Mouse (Mus musculus) olfactory bulb, adult 2 months (tissue): ENCODE data around the gene Slc39a2. TPM values are rescaled to one million over a fixed set of nuclear protein-coding genes. Genes with fewer than 3 reads are reported as not detected.

ENCODE experiments used
- H3K27ac ChIP-seq: fragments of 200-500 bp; 2 replicates; pipeline ENCODE4 v1.5.1; 2012; ENCODE audit warnings: low read depth, low read length; ENCODE audit not compliant: insufficient read depth
- H3K4me1 ChIP-seq: fragments of 200-500 bp; 2 replicates; pipeline ENCODE4 v1.6.1; 2012; ENCODE audit warnings: low read length; ENCODE audit not compliant: control insufficient read depth, insufficient read depth
- H3K4me3 ChIP-seq: fragments of 200-500 bp; 2 replicates; pipeline ENCODE4 v1.5.1; 2012; ENCODE audit warnings: mild to moderate bottlenecking, low read depth, low read length, moderate library complexity; ENCODE audit not compliant: insufficient read depth
- CTCF ChIP-seq: fragments of 200-500 bp; IDR thresholded peaks from 2 replicates; pipeline ENCODE4 v1.5.1; 2012; ENCODE audit warnings: low read depth, mild to moderate bottlenecking, low read length, moderate library complexity; ENCODE audit not compliant: insufficient read depth
- POLR2A ChIP-seq: fragments of 200-500 bp; IDR thresholded peaks from 2 replicates; pipeline ENCODE4 v1.6.1; 2012; ENCODE audit warnings: mild to moderate bottlenecking, low read depth, low read length, moderate library complexity; ENCODE audit not compliant: insufficient read depth
- WGBS: fragments of 180-500 bp; shearing (Covaris S2); methylation state at CpG from one replicate; pipeline ENCODE4 v1.1.7; 2018; 5-methylcytosine and 5-hydroxymethylcytosine counted together
- polyA plus RNA-seq: library from polyadenylated mRNA; stranded (reverse); fragments of >200 nt; gene quantifications from 2 replicates; pipeline ENCODE4 v1.2.4, GENCODE M21; 2012; ENCODE audit warnings: low replicate concordance; ENCODE audit not compliant: missing spikeins, insufficient read depth, insufficient read length

The Slc39a2 gene
- polyA plus RNA-seq, 1 experiment: not detected

GRCm38 (mm10) chr14:51883527-51884030, 9.1 kb upstream of the Slc39a2 start:
- WGBS: 0% methylated on average over 4 of the region's 4 CpGs
- Histone ChIP-seq H3K27ac (no peak overlapping the region), H3K4me3 (no peak overlapping the region), H3K4me1 (peaks cover 2% of the 10 kb centered on the region; the same call in 1 of the 2 replicates)
- TF ChIP-seq POLR2A: no peak
- TF ChIP-seq CTCF: no peak

- Histone ChIP-seq H3K4me3 (peak overlapping the region; percentile 60; the same call in 1 of the 2 replicates), H3K4me1 (peaks cover 2% of the 10 kb centered on the region; the same call in 1 of the 2 replicates), H3K27ac (no peak overlapping the region)
- no peak; the same call in 1 of the 2 replicates for TF ChIP-seq POLR2A
- TF ChIP-seq CTCF: no peak
- WGBS: under 1% methylated on average over 14 of the region's 14 CpGs
Measured at GRCm38 (mm10) chr14:51884031-51884544, 8.6 kb upstream of the Slc39a2 start.

- no peak; the same call in 1 of the 2 replicates for TF ChIP-seq CTCF
- TF ChIP-seq POLR2A: peak; percentile 69
- Histone ChIP-seq H3K27ac (peak within 1 kb of the TSS; percentile 9; the same call in 1 of the 2 replicates), H3K4me1 (peaks cover 2% of the 10 kb centered on the region; the same call in 1 of the 2 replicates), H3K4me3 (peak within 1 kb of the TSS; percentile 60)
- under 1% methylated on average over 43 of the region's 43 CpGs for WGBS
Measured at GRCm38 (mm10) chr14:51884598-51885331, 7.9 kb upstream of the Slc39a2 start, which contains the start of gene Mettl17. TSS of gene Mettl17 (plus strand) at chr14:51884842.

- TF ChIP-seq POLR2A (no peak), CTCF (no peak)
- H3K4me1 ChIP-seq: peaks cover 2% of the 10 kb centered on the region; the same call in 1 of the 2 replicates
- no peak overlapping the region for H3K4me3 ChIP-seq
- 35% methylated on average over 6 of the region's 6 CpGs for WGBS
- no peak overlapping the region for H3K27ac ChIP-seq
Measured at GRCm38 (mm10) chr14:51886051-51886450, 6.6 kb upstream of the Slc39a2 start.

GRCm38 (mm10) chr14:51889833-51890232, 2.9 kb upstream of the Slc39a2 start:
- WGBS: 87% methylated on average over 6 of the region's 6 CpGs
- H3K27ac ChIP-seq: no peak overlapping the region
- peaks cover 2% of the 10 kb centered on the region; the same call in 1 of the 2 replicates for H3K4me1 ChIP-seq
- TF ChIP-seq POLR2A: no peak
- no peak for TF ChIP-seq CTCF
- H3K4me3 ChIP-seq: no peak overlapping the region

GRCm38 (mm10) chr14:51893094-51893794, 555 bp downstream of the Slc39a2 start:
- H3K27ac ChIP-seq: no peak overlapping the region
- TF ChIP-seq CTCF (no peak), POLR2A (no peak)
- 50% methylated on average over 10 of the region's 10 CpGs for WGBS

GRCm38 (mm10) chr14:51893809-51894208, 1.1 kb downstream of the Slc39a2 start:
- H3K4me3 ChIP-seq: no peak overlapping the region
- TF ChIP-seq CTCF (no peak), POLR2A (no peak)
- H3K27ac ChIP-seq: no peak overlapping the region
- 73% methylated on average over 3 of the region's 3 CpGs for WGBS
- peaks cover 4% of the 10 kb centered on the region; the same call in 1 of the 2 replicates for H3K4me1 ChIP-seq

More at GRCm38 (mm10) chr14:51893094-51893794, 555 bp downstream of the Slc39a2 start:
- Histone ChIP-seq H3K4me1 (peaks cover 4% of the 10 kb centered on the region; the same call in 1 of the 2 replicates), H3K4me3 (no peak overlapping the region)

GRCm38 (mm10) chr14:51895071-51895470, 2.4 kb downstream of the Slc39a2 start:
- Histone ChIP-seq H3K27ac (no peak overlapping the region), H3K4me3 (no peak overlapping the region), H3K4me1 (peaks cover 4% of the 10 kb centered on the region; the same call in 1 of the 2 replicates)
- 83% methylated on average over 14 of the region's 14 CpGs for WGBS
- no peak for TF ChIP-seq CTCF
- TF ChIP-seq POLR2A: no peak

GRCm38 (mm10) chr14:51896019-51896418, 3.3 kb downstream of the Slc39a2 start:
- TF ChIP-seq CTCF (no peak), POLR2A (no peak)
- WGBS: 79% methylated on average over 6 of the region's 6 CpGs
- H3K4me1 ChIP-seq: peaks cover 4% of the 10 kb centered on the region; the same call in 1 of the 2 replicates
- no peak overlapping the region for H3K4me3 ChIP-seq
- H3K27ac ChIP-seq: no peak overlapping the region
